Mouse (Mus musculus) myocyte (in vitro differentiated cells): ENCODE measurements around the gene Myo9b.

Experiments used
- CEBPB ChIP-seq: IDR thresholded peaks from 2 replicates; pipeline ENCODE4 v1.6.1; 2011; ENCODE audit warnings: mild to moderate bottlenecking, moderate library complexity; ENCODE audit not compliant: poor library complexity, insufficient read depth, severe bottlenecking
- E2F4 ChIP-seq: IDR thresholded peaks from one replicate; pipeline ENCODE4 v1.6.1; 2011; ENCODE audit warnings: mild to moderate bottlenecking, control low read depth, moderate library complexity; ENCODE audit not compliant: insufficient read depth
- MAX ChIP-seq: IDR thresholded peaks from one replicate; pipeline ENCODE4 v1.6.1; 2011; ENCODE audit warnings: low read depth, mild to moderate bottlenecking, control low read depth
- MYOD1 ChIP-seq, 3 experiments: IDR thresholded peaks; one replicate each; pipeline ENCODE4 v1.6.1; 2011; ENCODE audit warnings: control low read depth in 2 of 3, low read depth in 2 of 3, mild to moderate bottlenecking in 2 of 3, moderate library complexity in 1 of 3; ENCODE audit not compliant: insufficient read length in 2 of 3, control insufficient read depth in 1 of 3
- MYOG ChIP-seq, 3 experiments: IDR thresholded peaks; one replicate each; pipeline ENCODE4 v1.6.1; 2011; ENCODE audit warnings: control low read depth in 2 of 3, low read depth in 2 of 3, mild to moderate bottlenecking in 2 of 3; ENCODE audit not compliant: insufficient read length in 2 of 3, control insufficient read depth in 1 of 3, insufficient read depth in 1 of 3
- POLR2A ChIP-seq: IDR thresholded peaks from one replicate; pipeline ENCODE4 v1.6.1; 2011; ENCODE audit warnings: low read depth, mild to moderate bottlenecking, control low read depth, moderate library complexity; ENCODE audit not compliant: insufficient read length
- SRF ChIP-seq: IDR thresholded peaks from one replicate; pipeline ENCODE4 v1.6.1; 2011; ENCODE audit warnings: low read depth; ENCODE audit not compliant: control insufficient read depth, insufficient read length

DNA sequence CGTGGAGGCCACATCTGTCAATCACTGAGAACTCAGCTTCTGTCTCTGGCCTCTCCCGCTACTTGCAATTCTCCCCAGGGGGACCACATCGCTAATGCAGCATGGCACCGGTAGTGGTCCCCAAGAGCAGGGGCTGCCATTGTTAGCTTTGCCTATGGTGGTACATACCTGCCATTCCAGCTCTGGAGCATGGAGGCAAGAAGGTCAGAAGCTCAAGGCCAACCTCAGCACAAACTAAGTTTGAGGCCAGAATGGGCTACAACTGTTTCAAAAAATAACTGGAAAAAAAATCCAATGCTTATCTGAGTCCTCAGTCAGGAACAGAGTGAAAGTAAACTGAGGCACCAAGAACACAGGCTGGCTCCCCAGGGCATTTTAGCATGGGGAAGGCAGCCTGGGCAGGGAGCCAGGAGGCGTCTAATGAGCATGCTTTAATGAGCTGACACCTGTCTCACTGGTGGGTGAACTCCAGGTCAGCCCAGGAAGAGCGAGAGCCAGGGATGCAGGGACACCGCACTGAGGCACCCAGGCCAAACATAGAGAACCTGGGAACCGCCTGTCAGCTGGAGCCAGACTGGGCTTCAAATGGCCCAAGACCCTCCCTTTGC, 104.0 kb downstream of the Myo9b start:
- TF ChIP-seq E2F4 (no peak), MYOD1 (IDR thresholded peaks at IDR 0.05; ENCODE audit: control insufficient read depth in 1 of 3, insufficient read length in 2 of 3, low read depth in 2 of 3) (no peak), SRF (no peak), POLR2A (no peak), MAX (no peak), MYOG (IDR thresholded peaks at IDR 0.05; ENCODE audit: control insufficient read depth in 1 of 3, insufficient read depth in 1 of 3, insufficient read length in 2 of 3, low read depth in 2 of 3) (no peak), CEBPB (no peak)
